Mouse (Mus musculus): Measurements from ENCODE around the gene Rfng.
A peak's percentile ranks its signal among the peaks of the same experiment; 100 is the strongest.
"Not testable (repeated sequence)": the region's sequence is repeated elsewhere in the genome, so short reads cannot be mapped to it uniquely, and the experiment has no call there.

Gene Rfng

DNA sequence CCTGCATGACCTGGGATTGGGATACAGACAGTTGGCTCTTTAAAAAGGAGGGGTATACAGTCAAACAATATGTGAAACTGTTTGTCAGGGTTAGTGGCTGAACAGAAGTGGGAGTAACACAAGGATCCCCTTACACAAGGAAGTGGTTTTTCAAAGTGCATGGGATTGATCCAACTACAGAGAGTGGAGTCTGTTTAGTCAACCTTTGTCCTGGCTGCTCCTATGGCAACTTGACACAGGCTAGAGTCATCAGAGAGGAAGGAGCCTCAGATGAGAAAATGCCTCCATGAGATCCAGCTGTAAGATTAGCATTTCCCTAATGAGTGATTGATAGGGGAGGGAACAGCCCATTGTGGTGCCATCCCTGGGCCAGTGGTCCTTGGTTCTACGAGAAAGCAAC is 15.8 kb downstream of the Rfng start:
- no peak for DNase-seq

DNA sequence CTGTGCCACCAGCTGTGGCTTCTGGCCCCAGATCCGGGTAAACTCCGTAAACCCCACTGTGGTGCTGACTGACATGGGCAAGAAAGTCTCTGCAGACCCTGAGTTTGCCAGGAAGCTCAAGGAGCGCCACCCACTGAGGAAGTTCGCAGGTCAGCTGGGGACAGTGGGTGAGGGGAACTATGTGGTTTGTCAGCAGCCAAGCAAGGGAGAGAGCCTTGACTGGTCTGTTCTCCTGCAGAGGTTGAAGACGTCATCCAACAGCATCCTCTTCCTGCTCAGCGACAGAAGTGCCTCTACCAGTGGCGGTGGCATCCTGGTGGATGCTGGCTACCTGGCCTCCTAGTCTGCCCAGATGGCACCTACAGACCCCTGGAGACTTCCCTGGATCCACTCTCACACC is 17.0 kb downstream of the Rfng start:
- not testable (repeated sequence) for DNase-seq

DNA sequence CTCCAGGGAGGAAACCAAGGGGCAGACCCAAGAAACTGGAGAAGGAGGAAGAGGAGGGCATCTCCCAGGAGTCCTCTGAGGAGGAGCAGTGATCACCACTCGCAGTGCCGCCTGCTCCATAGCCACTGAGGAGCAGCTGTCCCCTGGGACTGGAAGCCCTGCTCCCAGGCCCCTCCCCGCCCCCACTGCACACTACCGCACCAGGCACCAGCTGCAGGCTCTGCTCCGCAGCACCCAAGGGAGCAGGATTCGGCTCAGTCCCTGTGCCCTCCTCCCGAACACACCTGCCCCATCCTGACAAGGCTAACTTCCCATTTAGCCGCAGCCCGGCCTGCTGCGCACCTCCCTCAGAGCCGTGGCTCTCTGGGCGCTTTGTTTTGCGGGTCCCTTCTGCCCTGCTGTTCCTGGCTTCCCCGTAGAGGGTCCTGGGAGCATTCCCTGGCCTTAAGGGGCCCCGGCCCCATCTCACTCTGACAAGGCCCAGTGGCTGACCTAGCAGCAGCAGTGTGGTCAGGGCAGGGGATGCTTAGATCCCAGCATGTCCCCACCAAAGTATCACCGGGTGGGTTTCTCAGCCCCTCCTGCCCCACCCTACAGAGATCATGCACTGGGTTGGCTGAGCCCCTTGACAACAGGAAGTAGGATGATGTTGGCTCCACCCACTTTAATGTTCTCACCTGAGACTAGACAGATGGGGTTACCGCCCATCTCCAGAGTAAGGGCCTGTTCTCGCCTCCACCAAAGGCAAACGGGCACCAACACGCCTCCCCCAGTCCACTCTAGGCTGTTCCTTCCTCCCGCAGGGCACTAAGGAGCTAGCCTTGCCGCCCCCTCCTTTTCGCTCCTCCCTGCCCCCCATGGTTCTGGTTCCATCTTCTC is 20.6 kb downstream of the Rfng start:
- DNase-seq, result peak; percentile 20

DNA sequence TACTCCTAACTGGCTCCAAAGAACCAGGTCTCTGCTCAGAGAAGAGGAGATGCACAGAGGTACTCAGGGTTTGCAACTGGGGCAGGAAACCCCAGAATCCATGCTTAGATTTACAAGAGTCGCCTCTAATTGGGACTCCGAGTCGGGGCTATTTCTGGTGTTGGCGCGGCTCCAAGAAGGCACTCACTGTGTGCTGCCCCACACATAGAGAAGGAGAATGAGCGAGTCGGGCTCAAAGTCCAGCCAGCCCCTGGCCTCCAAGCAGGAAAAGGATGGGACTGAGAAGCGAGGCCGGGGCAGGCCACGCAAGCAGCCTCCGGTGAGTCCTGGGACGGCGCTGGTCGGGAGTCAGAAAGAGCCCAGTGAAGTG is 21.4 kb downstream of the Rfng start, which contains the start of gene Hmga1b:
Gene Hmga1b, plus strand, starts transcription at position 123 of the 370 bp plus-strand sequence.
- DNase-seq, result not testable (repeated sequence)

DNA sequence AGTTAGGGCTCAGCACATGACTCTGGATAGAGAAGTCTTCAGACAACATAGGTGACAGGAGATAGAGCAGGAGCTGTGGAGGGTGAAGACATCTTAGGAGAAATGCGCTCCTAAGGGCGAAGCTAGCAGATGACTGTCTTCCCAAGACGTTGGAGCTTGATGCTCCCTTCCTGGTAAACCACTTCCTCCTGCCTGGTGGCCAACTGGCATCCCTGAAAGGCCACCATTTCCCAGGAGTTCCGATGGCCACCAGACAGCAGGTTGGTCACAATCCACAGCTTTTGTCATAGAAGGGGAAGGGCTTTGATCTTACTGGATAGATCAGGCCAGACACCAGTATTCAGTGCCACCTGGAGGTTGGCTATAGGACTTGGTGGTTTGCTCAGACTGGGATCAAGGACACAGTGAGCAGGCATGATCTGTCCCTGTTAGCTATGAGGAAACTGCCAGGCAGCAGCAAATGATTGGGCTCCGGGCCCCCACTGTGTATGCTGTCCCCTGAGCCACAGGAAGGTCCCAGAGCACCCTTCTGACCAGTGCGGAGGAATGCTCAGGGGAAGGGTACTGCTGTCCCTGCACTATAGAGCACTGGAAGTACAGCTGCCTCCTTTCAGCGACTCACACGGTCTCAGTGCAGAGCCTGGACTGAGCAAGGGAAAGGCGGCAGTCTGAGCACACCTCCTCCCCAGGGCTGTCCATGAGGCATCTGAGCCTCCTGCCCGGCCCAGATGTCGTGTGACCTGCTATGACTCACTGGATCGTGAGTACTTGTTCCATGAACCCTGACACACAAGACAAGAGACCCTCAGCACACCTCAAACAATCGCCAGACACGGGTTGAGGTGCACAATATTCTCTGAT is 22.0 kb downstream of the Rfng start:
- no peak for DNase-seq

GRCm38 (mm10) chr11:120760236-120760635 is 23.8 kb downstream of the Rfng start:
- no peak for DNase-seq

DNA sequence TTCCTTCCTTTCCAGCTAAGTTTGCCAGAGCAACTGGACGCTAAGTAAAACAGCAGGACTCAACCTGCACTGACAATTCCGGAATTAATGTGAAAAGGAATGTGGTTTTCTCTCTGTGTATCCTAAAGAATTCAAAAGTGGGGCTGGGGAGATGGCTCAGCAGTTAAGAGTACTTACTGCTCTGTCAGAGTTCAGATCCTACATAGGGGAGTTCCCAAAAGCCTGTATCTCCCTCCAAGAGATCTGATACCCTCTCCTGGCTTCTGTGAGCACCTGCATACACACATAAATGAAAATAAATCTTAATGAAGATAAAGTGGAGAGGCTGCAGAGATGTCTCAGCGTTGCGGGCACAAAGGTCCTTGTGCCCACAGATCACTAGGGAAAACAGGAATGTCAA is 32.4 kb downstream of the Rfng start:
- no peak for DNase-seq

GRCm38 (mm10) chr11:120749430-120749829 is 34.6 kb downstream of the Rfng start:
- DNase-seq, result no peak

- DNase-seq, result no peak
Observed at GRCm38 (mm10) chr11:120747974-120748373, 36.0 kb downstream of the Rfng start.

DNA sequence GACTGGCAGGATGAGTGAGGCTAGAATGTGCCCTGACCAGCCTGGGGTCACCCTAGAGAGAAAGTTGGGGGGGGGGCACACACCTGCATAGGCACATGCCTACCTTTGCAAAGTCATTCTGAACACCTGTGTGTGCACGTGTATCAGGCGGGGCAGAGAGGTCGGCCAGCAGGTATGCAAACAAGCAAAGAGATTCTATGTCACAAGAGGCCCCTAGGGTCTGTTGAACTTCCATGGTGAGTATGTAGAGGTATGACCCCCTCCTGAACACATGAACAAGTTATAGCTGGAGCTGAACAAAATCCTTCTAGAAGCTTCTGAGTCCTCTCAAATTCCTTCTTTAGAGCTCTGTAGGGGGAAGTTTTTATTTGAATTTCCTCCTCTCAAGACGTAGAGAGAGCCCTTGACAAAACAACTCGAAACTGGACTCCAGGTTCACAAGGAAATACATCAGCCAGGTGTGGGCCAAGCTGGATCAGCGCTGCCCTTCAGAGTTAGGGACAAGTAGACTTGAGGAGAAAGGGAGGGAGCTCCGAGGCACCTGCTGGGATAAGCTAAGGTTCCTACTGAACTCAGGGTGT is 39.8 kb downstream of the Rfng start:
- DNase-seq, result no peak

GRCm38 (mm10) chr11:120740981-120741380 is 43.0 kb downstream of the Rfng start:
- DNase-seq, result no peak

DNA sequence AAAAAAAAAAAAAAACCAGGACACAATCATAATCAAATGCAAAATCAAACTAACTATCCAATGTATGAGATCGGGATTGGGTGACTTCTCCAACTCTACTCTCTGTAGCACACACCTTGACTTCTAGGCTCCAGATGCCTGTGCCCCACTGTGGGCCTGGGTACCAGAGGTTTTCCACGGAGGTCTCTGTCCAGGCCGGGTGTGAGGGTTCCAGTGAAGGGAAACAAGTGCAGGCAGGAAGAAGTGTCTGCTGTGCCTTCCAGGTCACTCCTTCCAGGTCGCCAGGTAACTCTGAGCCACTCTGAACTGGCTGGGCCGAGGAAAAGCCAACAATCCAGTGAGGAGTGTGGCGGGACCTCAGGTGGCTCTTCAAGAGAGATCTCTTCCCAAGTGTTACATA is 47.6 kb downstream of the Rfng start:
- no peak for DNase-seq

DNA sequence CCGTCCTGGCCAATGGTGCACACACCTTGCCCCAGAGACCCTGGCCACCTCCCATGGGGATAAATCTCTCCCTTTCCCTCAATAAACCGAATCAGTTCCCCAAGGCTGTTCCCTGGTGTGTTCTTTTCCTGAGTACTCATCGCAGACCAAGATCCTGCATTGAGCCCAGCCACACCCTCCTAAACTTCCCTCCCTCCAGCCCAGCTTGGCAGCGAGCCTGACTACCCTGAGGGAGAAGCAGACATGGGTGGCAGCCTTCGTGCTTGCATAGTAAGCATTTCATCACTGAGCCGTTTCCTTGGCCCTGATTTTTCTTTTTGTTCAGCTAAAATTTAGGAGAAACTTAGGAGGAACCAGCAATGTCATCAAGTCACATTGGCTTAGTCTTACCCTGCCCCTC is 50.5 kb downstream of the Rfng start:
- DNase-seq, result no peak

DNA sequence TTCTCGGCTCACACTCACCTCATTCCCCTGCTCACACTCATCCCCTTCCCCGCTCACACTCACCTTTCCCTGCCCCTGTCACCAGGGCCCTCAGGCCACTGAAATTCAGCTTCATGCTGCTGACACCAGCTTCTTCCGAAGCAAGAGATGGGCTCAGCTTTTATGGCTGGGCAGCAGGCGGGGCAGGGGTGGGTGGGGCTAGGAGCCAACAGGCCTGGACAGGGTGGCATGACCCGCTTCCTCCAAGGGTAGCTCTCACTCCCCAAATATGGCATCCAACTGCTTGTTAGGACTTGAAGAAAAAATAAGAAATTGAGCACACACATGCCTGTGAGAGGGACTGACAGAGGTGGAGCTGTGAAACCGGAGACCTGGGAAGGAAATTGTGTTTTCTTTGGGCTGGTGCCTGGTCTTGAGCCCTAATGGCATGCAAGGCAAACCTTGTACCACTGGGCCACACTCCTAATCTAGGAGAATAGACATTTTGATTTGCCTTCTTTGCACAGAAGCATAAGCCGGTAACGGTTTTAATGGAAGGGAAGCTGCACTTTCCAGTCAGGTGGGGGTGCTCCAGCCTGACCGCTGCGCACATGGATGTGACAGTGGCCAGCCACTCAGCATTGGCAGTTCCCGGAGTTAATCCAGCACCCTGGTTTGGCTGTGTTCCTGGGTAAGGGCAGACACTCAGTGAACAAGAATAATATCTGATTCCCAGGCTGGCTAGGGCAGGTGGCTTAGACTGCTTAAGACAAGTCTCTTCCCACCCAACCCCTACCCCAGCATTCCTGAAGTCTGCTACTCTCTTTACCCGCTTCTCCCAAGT is 51.9 kb downstream of the Rfng start, which contains the start of gene Cbr2:
Gene Cbr2, minus strand, starts transcription at position 257 of the 823 bp plus-strand sequence.
- DNase-seq, result no peak

DNA sequence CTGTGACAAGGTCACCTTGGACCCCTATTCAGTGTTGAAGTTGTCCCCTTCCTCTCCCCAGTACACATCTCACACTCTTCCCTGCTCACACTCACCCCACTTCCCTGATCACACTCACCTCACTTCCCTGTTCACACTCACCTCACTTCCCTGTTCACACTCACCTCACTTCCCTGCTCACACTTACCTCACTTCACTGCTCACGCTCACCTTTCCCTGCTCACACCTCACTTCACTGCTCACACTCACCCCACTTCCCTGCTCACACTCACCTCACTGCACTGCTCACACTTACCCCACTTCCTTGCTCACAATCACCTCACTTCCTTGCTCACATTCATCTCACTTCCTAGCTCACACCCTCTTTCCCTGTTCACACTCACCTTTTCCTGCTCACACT is 52.6 kb downstream of the Rfng start:
- DNase-seq, result no peak

Measured in cerebellum, adult 11-12 months (tissue).